Mouse (Mus musculus) lung, adult 18-20 months (tissue): ENCODE measurements around the gene Aqp1.

ENCODE experiments used
- DNase-seq, 2 experiments: peaks; one replicate each; pipeline ENCODE4 v3.0.0; 2022; ENCODE audit warnings: mixed read lengths in 2 of 2

Gene Aqp1

GRCm38 (mm10) chr6:55335989-55336514 is at the start of gene Aqp1:
Gene Aqp1 (plus strand): TSS chr6:55336432.
- DNase-seq = peak; percentile 84 to 87

- no peak for DNase-seq
Observed at GRCm38 (mm10) chr6:55288007-55288602, 48.1 kb upstream of the Aqp1 start.

- peak; percentile 48 to 71 for DNase-seq
Observed at GRCm38 (mm10) chr6:55294549-55295131, 41.6 kb upstream of the Aqp1 start.

GRCm38 (mm10) chr6:55295325-55295724 is 40.9 kb upstream of the Aqp1 start:
- DNase-seq = peak in 1 of 2 experiments; percentile 40

GRCm38 (mm10) chr6:55299482-55299881 is 36.8 kb upstream of the Aqp1 start:
- no peak for DNase-seq

- DNase-seq = no peak
Observed at GRCm38 (mm10) chr6:55299917-55300316, 36.3 kb upstream of the Aqp1 start.

GRCm38 (mm10) chr6:55300704-55301103 is 35.5 kb upstream of the Aqp1 start:
- peak; percentile 43 to 61 for DNase-seq

GRCm38 (mm10) chr6:55310179-55310578 is 26.1 kb upstream of the Aqp1 start:
- peak; percentile 49 to 71 for DNase-seq

GRCm38 (mm10) chr6:55311962-55312361 is 24.3 kb upstream of the Aqp1 start:
- no peak for DNase-seq

GRCm38 (mm10) chr6:55313893-55314292 is 22.3 kb upstream of the Aqp1 start:
- no peak for DNase-seq

- no peak for DNase-seq
Observed at GRCm38 (mm10) chr6:55314628-55315027, 21.6 kb upstream of the Aqp1 start.

GRCm38 (mm10) chr6:55318597-55318996 is 17.6 kb upstream of the Aqp1 start:
- DNase-seq = no peak

- peak; percentile 78 to 82 for DNase-seq
Observed at GRCm38 (mm10) chr6:55319585-55320551, 16.4 kb upstream of the Aqp1 start.

GRCm38 (mm10) chr6:55320894-55321293 is 15.3 kb upstream of the Aqp1 start:
- no peak for DNase-seq

GRCm38 (mm10) chr6:55321518-55321917 is 14.7 kb upstream of the Aqp1 start:
- no peak for DNase-seq

GRCm38 (mm10) chr6:55322980-55323379 is 13.3 kb upstream of the Aqp1 start:
- no peak for DNase-seq

- DNase-seq = no peak
Observed at GRCm38 (mm10) chr6:55323908-55324634, 12.2 kb upstream of the Aqp1 start.

- no peak for DNase-seq
Observed at GRCm38 (mm10) chr6:55324785-55325184, 11.4 kb upstream of the Aqp1 start.

- peak; percentile 77 to 85 for DNase-seq
Observed at GRCm38 (mm10) chr6:55326299-55326698, 9.9 kb upstream of the Aqp1 start.

- peak; percentile 75 to 85 for DNase-seq
Observed at GRCm38 (mm10) chr6:55327326-55327725, 8.9 kb upstream of the Aqp1 start.

GRCm38 (mm10) chr6:55328179-55328578 is 8.1 kb upstream of the Aqp1 start:
- no peak for DNase-seq

GRCm38 (mm10) chr6:55331315-55331714 is 4.9 kb upstream of the Aqp1 start:
- peak in 1 of 2 experiments; percentile 58 for DNase-seq
